Mouse (Mus musculus): ENCODE results near the gene Smpdl3a.

DNA sequence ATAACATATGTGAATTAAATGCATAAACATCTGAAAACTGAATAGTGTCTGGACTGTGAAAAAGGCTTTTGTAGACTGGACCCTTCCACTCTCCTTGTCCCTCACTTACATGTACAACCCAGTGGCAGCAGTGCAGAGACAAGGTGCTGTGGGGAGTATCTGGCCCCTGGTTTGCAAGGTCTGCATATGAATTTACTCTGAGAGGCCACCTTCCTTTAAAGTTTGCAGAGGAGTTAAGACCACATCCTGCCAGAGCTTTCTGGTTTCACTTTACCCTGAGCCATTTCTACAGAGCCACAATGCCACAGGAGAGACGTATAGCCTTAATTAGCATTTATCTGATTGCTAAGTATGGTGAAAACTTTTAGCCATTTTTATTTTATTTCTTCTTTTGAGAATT lies 40.8 kb upstream of the Smpdl3a start:
- no peak for TF ChIP-seq CTCF (conservative IDR thresholded peaks at IDR 0.05; ENCODE audit: low read length)
- TF ChIP-seq NANOG (IDR thresholded peaks at IDR 0.05; ENCODE audit: borderline replicate concordance, low read length), result no peak
